Mouse (Mus musculus) ES-Bruce4 (cell line): Measurements from ENCODE around the gene Aip.

ENCODE experiments used
- CTCF ChIP-seq: IDR thresholded peaks from one replicate; pipeline ENCODE4 v1.8.1; 2011; ENCODE audit warnings: low read depth, low read length
- EP300 ChIP-seq: IDR thresholded peaks from 2 replicates; pipeline ENCODE4 v1.6.1; 2011; ENCODE audit warnings: low read depth, low read length; ENCODE audit not compliant: insufficient read depth

GRCm38 (mm10) chr19:4113186-4113805 is 12.4 kb downstream of the Aip start:
- TF ChIP-seq CTCF (no peak), EP300 (no peak)
